Mouse (Mus musculus): ENCODE measurements around the gene Grik3. TPM values are rescaled to one million over a fixed set of nuclear protein-coding genes. Genes with fewer than 3 reads are reported as not detected.

The Grik3 gene
- total and polyA plus RNA-seq, 3 experiments = not detected

DNA sequence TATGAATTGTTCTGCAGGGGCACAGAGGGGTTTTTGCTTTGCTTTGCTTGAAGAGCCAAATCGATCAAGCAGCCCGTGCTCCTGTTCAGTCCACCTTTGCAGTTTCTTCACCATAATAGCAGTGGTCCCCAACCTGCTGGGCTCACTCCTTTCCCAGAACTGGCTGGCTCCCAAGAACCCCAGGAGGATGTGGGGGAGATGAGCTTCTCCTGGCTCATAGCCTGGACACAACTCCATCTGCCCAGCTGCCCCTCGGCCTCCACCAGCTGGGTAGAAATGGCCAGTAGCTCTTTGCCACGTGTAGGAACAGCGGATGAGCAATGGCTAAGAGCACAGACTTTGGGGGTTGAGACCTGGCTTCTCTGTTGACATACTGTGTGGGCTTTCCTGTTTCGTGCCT is 171.5 kb downstream of the Grik3 start:
- Histone ChIP-seq H3K27ac (ENCODE audit: insufficient read depth, low read depth) (no peak overlapping the region), H3K4me2 (ENCODE audit: insufficient read depth, low read depth, poor library complexity, severe bottlenecking) (no peak overlapping the region), H3K27me3 (replicated peaks) (peaks cover 95% of the 10 kb centered on the region), H3K9me3 (replicated peaks; ENCODE audit: low read length) (no peaks in the 10 kb centered on the region), H3K36me3 (replicated peaks in 1 of 2; ENCODE audit: control insufficient read depth in 1 of 2, insufficient read depth in 1 of 2, low read length in 1 of 2) (no peaks in the 10 kb centered on the region), H3K79me2 (replicated peaks; ENCODE audit: control insufficient read depth, extremely low read depth, insufficient read depth, poor library complexity, severe bottlenecking) (no peaks in the 10 kb centered on the region), H3K4me3 (replicated peaks in 1 of 3; ENCODE audit: low read depth in 2 of 3, low read length in 2 of 3, poor library complexity in 1 of 3) (no peak overlapping the region), H3K4me1 (ENCODE audit: control insufficient read depth in 1 of 2, insufficient read depth in 2 of 2) (no peaks in the 10 kb centered on the region), H3K9ac (ENCODE audit: insufficient read depth, low read depth) (no peak overlapping the region)
- DNase-seq (ENCODE audit: extremely low read depth) = no peak
- dilution Hi-C loops (cut with MboI; ENCODE audit: extremely low pct_ligation_motif_present, extremely low pct_unique_long_range_greater_than_20kb, low sequenced_read_pairs) (no loop called here), in situ Hi-C loops (cut with MboI; ENCODE audit: low pct_ligation_motif_present, low pct_unique_long_range_greater_than_20kb, low sequenced_read_pairs) (no loop called here)
- TF ChIP-seq KAT2A (IDR thresholded peaks at IDR 0.05; ENCODE audit: insufficient replicate concordance, low read length) (no peak), ZNF384 (IDR thresholded peaks at IDR 0.05; ENCODE audit: low read depth, low read length) (no peak), EP300 (IDR thresholded peaks at IDR 0.05; ENCODE audit: low read length) (no peak), BHLHE40 (IDR thresholded peaks at IDR 0.05; ENCODE audit: low read depth, low read length) (no peak), ZMIZ1 (IDR thresholded peaks at IDR 0.05; ENCODE audit: low read depth, low read length) (no peak), JUND (conservative IDR thresholded peaks at IDR 0.05; ENCODE audit: low read depth, low read length) (no peak), JUN (IDR thresholded peaks at IDR 0.05; ENCODE audit: insufficient read depth, low read depth, low read length) (no peak), NRF1 (IDR thresholded peaks at IDR 0.05; ENCODE audit: low read depth, low read length) (no peak), TBP (conservative IDR thresholded peaks at IDR 0.05; ENCODE audit: low read depth, low read length) (no peak), MAFK (IDR thresholded peaks at IDR 0.05; ENCODE audit: insufficient replicate concordance, low read length) (no peak), UBTF (IDR thresholded peaks at IDR 0.05; ENCODE audit: low read depth, low read length) (no peak), CHD1 (IDR thresholded peaks at IDR 0.05; ENCODE audit: low read depth, low read length) (no peak), USF1 (IDR thresholded peaks at IDR 0.05; ENCODE audit: low read depth, low read length) (no peak), MEF2A (IDR thresholded peaks at IDR 0.05; ENCODE audit: borderline replicate concordance, low read depth, low read length) (no peak), GABPA (IDR thresholded peaks at IDR 0.05; ENCODE audit: insufficient replicate concordance, low read depth, low read length) (no peak), ELF1 (IDR thresholded peaks at IDR 0.05; ENCODE audit: low read depth, low read length) (no peak), POLR2A (IDR thresholded peaks at IDR 0.05; ENCODE audit: low read depth, low read length) (no peak), IRF4 (IDR thresholded peaks at IDR 0.05; ENCODE audit: low read depth, low read length) (no peak)

DNA sequence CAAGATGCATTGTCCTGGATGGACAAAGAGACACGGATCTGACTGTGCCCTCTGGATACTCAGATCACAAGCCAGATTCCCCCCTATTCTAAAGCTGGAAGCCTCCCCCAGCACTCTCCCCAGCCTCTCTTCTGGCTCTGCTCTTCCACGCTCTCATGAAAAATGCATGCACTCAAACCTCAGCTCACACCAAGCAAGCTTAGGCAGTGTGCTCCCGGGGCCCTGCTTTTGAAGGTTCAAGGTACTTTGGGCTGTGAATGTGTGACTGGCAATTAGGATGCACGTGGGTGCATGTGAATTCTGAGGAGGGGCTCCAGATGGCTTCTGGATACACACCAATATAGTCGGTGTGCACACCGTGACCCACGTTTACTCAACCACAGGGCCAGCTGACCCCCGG is 172.8 kb downstream of the Grik3 start:
- in situ Hi-C loops (cut with MboI; ENCODE audit: low pct_ligation_motif_present, low pct_unique_long_range_greater_than_20kb, low sequenced_read_pairs) = no loop called here

More for the DNA sequence above, 172.8 kb downstream of the Grik3 start:
- no peak overlapping the region for H3K27ac ChIP-seq (ENCODE audit: insufficient read depth, low read depth)
- no peaks in the 10 kb centered on the region for H3K9me3 ChIP-seq (replicated peaks; ENCODE audit: low read length)
- no peak overlapping the region for H3K9ac ChIP-seq (ENCODE audit: insufficient read depth, low read depth)
- H3K4me3 ChIP-seq (replicated peaks in 1 of 3; ENCODE audit: low read depth in 2 of 3, low read length in 2 of 3, poor library complexity in 1 of 3) = no peak overlapping the region
- DNase-seq (ENCODE audit: extremely low read depth) = no peak
- H3K36me3 ChIP-seq (replicated peaks in 1 of 2; ENCODE audit: control insufficient read depth in 1 of 2, insufficient read depth in 1 of 2, low read length in 1 of 2) = no peaks in the 10 kb centered on the region
- H3K4me2 ChIP-seq (ENCODE audit: insufficient read depth, low read depth, poor library complexity, severe bottlenecking) = no peak overlapping the region
- peaks cover 84% of the 10 kb centered on the region for H3K27me3 ChIP-seq (replicated peaks)
- dilution Hi-C loops (cut with MboI; ENCODE audit: extremely low pct_ligation_motif_present, extremely low pct_unique_long_range_greater_than_20kb, low sequenced_read_pairs) = no loop called here
- no peak for TF ChIP-seq MAZ (IDR thresholded peaks at IDR 0.05; ENCODE audit: low read depth, low read length)
- no peak for TF ChIP-seq HCFC1 (IDR thresholded peaks at IDR 0.05; ENCODE audit: low read depth, low read length)
- TF ChIP-seq E2F4 (IDR thresholded peaks at IDR 0.05; ENCODE audit: insufficient replicate concordance, low read depth, low read length) = no peak
- TF ChIP-seq ELF1 (IDR thresholded peaks at IDR 0.05; ENCODE audit: low read depth, low read length) = no peak
- TF ChIP-seq UBTF (IDR thresholded peaks at IDR 0.05; ENCODE audit: low read depth, low read length) = no peak
- no peak for TF ChIP-seq TBP (conservative IDR thresholded peaks at IDR 0.05; ENCODE audit: low read depth, low read length)
- no peak for TF ChIP-seq PAX5 (IDR thresholded peaks at IDR 0.05; ENCODE audit: low read length)
- no peak for TF ChIP-seq CHD2 (IDR thresholded peaks at IDR 0.05; ENCODE audit: low read length)
- TF ChIP-seq USF2 (conservative IDR thresholded peaks at IDR 0.05; ENCODE audit: low read depth, low read length) = no peak
- H3K79me2 ChIP-seq (replicated peaks; ENCODE audit: control insufficient read depth, extremely low read depth, insufficient read depth, poor library complexity, severe bottlenecking) = no peaks in the 10 kb centered on the region
- H3K4me1 ChIP-seq (ENCODE audit: control insufficient read depth in 1 of 2, insufficient read depth in 2 of 2) = no peaks in the 10 kb centered on the region

All from CH12.LX (cell line).